Mouse (Mus musculus) kidney, adult 2 months (tissue): ENCODE data around the gene Mical3.

ENCODE experiments used
- CTCF ChIP-seq: fragments of 200-500 bp; conservative IDR thresholded peaks from 2 replicates; pipeline ENCODE4 v1.5.1; 2011; ENCODE audit warnings: low read depth, mild to moderate bottlenecking, control low read depth, low read length, moderate library complexity, mixed read lengths; ENCODE audit not compliant: insufficient read depth, insufficient read length
- POLR2A ChIP-seq: fragments of 200-500 bp; IDR thresholded peaks from one replicate; pipeline ENCODE4 v1.6.1; 2011; ENCODE audit warnings: low read depth, low read length, control low read depth

- TF ChIP-seq CTCF, result no peak
- TF ChIP-seq POLR2A, result no peak
Measured at GRCm38 (mm10) chr6:121153177-121153576, 22.4 kb upstream of the Mical3 start.
